Mouse (Mus musculus) gastrocnemius, postnatal 4 days (tissue): Measurements from ENCODE around the gene 2200002D01Rik. TPM values are rescaled to one million over a fixed set of nuclear protein-coding genes. Genes with fewer than 3 reads are reported as not detected.

Experiments
- total RNA-seq, 2 experiments: library from RNA; stranded (reverse); gene quantifications; 2 replicates each; pipeline ENCODE4 v1.2.3; 2021

The 2200002D01Rik gene
- total RNA-seq, 2 experiments from 2014 or later = 0.81 to 1.9 TPM

Other genes starting within 250 kb of the 2200002D01Rik start
- gene Ryr1, start 123.3 kb downstream of the 2200002D01Rik start, total RNA-seq = 100 to 1,000 TPM; 420 to 483 TPM
- 1 to 10 TPM; 2.3 to 3.0 TPM for gene Rasgrp4, start 113.6 kb downstream of the 2200002D01Rik start, total RNA-seq
- 10 to 100 TPM; 12.8 to 13.2 TPM for gene Fam98c, start 92.2 kb downstream of the 2200002D01Rik start, total RNA-seq
- gene Ggn, start 78.3 kb downstream of the 2200002D01Rik start, total RNA-seq = under 1 TPM; 0.36 to 0.81 TPM
- gene Spred3, start 78.1 kb downstream of the 2200002D01Rik start, total RNA-seq = 1 to 10 TPM; 2.9 to 3.3 TPM
- 100 to 1,000 TPM; 174 to 187 TPM for gene Psmd8, start 67.8 kb downstream of the 2200002D01Rik start, total RNA-seq
- gene Catsperg1, start 34.4 kb downstream of the 2200002D01Rik start, total RNA-seq = 1 to 10 TPM in 1 of 2 experiments, under 1 TPM in 1; 0.41 to 1.6 TPM
- gene Kcnk6, start 16.0 kb downstream of the 2200002D01Rik start, total RNA-seq = 1 to 10 TPM; 4.7 to 5.9 TPM
- 10 to 100 TPM; 57.3 to 58.5 TPM for gene Yif1b, start 10.1 kb downstream of the 2200002D01Rik start, total RNA-seq
- 1 to 10 TPM; 7.3 to 9.6 TPM for gene Spint2, start 33.4 kb upstream of the 2200002D01Rik start, total RNA-seq
- 10 to 100 TPM; 16.0 to 16.9 TPM for gene Ppp1r14a, start 40.8 kb upstream of the 2200002D01Rik start, total RNA-seq
- 1 to 10 TPM; 4.3 TPM for gene Dpf1, start 55.5 kb upstream of the 2200002D01Rik start, total RNA-seq